Comparison of ENCODE assay signal across 7 mouse cellular contexts in genomic region chr12:81434778-81435177, GRCm38 (mm10). TPM values are rescaled to one million over a fixed set of nuclear protein-coding genes. Genes with fewer than 3 reads are reported as not detected.
DNase-seq lines count a peak whose midpoint lies in the region; ATAC-seq and TF ChIP-seq lines count a peak whose summit lies in the region.
"Not testable (repeated sequence)": the region's sequence is repeated elsewhere in the genome, so short reads cannot be mapped to it uniquely, and the experiment has no call there.

No protein-coding gene starts in this region.

- TF ChIP-seq CTCF in intestine, postnatal 0 days (IDR thresholded peaks at IDR 0.05; ENCODE audit: low read depth); kidney, adult 2 months (conservative IDR thresholded peaks at IDR 0.05; ENCODE audit: insufficient read depth, insufficient read length, low read depth, low read length); kidney, postnatal 0 days (IDR thresholded peaks at IDR 0.05; ENCODE audit: low read depth); liver, adult 2 months (IDR thresholded peaks at IDR 0.05; ENCODE audit: low read depth, low read length): not testable (repeated sequence)

- H3K4me2 ChIP-seq in intestine, postnatal 0 days (replicated peaks; ENCODE audit: low read depth); kidney, postnatal 0 days (ENCODE audit: low read length): not testable (repeated sequence)

- not testable (repeated sequence) for TF ChIP-seq POLR2A in kidney, adult 2 months (IDR thresholded peaks at IDR 0.05; ENCODE audit: low read depth, low read length); liver, adult 2 months (IDR thresholded peaks at IDR 0.05; ENCODE audit: extremely low read depth, insufficient read depth, low read length)

- not testable (repeated sequence) for H3K27ac ChIP-seq in intestine, postnatal 0 days (ENCODE audit: low read depth, low read length); kidney, adult 2 months (ENCODE audit: insufficient read depth, low read depth, low read length); kidney, postnatal 0 days; liver, adult 2 months (replicated peaks; ENCODE audit: insufficient read depth, low read depth, low read length)

- not testable (repeated sequence) for H3K9me3 ChIP-seq in intestine, postnatal 0 days (ENCODE audit: control insufficient read depth); kidney, postnatal 0 days (replicated peaks; ENCODE audit: low read length)

- H3K79me2 ChIP-seq in liver, adult 2 months (ENCODE audit: control insufficient read depth, insufficient read depth, low read length): not testable (repeated sequence)

- peak; percentile 70 for DNase-seq in adipocyte (ENCODE audit: low spot score)
- DNase-seq in adrenal gland, postnatal 14 days: peak; percentile 48
- peak; percentile 58 for DNase-seq in heart, adult 11 months
- peak; percentile 80 for DNase-seq in kidney, adult 2 months
- DNase-seq in kidney, postnatal 0 days (ENCODE audit: low spot score): peak; percentile 26
- DNase-seq in liver, adult 2 months (ENCODE audit: extremely low read depth, low read depth, low spot score): peak; percentile 94

- ATAC-seq in intestine, postnatal 0 days: peak; percentile 91
- ATAC-seq in kidney, postnatal 0 days (replicated peaks; ENCODE audit: low FRiP score, low read depth): not testable (repeated sequence)

- not testable (repeated sequence) for H3K9ac ChIP-seq in intestine, postnatal 0 days (ENCODE audit: low read depth, low read length); kidney, postnatal 0 days (ENCODE audit: low read depth, low read length); liver, adult 2 months (ENCODE audit: low read depth, low read length)

- not testable (repeated sequence) for H3K27me3 ChIP-seq in intestine, postnatal 0 days (replicated peaks; ENCODE audit: control insufficient read depth, insufficient read depth, low read length); kidney, adult 2 months (replicated peaks; ENCODE audit: control insufficient read depth, insufficient read depth, low read length); kidney, postnatal 0 days (ENCODE audit: insufficient read depth, low read length); liver, adult 2 months (ENCODE audit: control insufficient read depth, insufficient read depth, low read length)

- H3K36me3 ChIP-seq in intestine, postnatal 0 days (ENCODE audit: control insufficient read depth, insufficient read depth); kidney, adult 2 months (ENCODE audit: control insufficient read depth, insufficient read depth, low read length); kidney, postnatal 0 days (ENCODE audit: insufficient read depth, low read length); liver, adult 2 months (ENCODE audit: control insufficient read depth, insufficient read depth, low read length): not testable (repeated sequence)

- not testable (repeated sequence) for H3K4me1 ChIP-seq in intestine, postnatal 0 days (replicated peaks; ENCODE audit: control insufficient read depth, insufficient read depth, low read length); kidney, adult 2 months (ENCODE audit: control insufficient read depth, insufficient read depth, low read length); kidney, postnatal 0 days (replicated peaks; ENCODE audit: insufficient read depth, low read length); liver, adult 2 months (ENCODE audit: control insufficient read depth, insufficient read depth, low read length)

- 39% methylated on average over 2 of the region's 2 CpGs for WGBS in intestine, postnatal 0 days
- WGBS in kidney, adult 2 months: 57% methylated on average over 2 of the region's 2 CpGs
- 60% methylated on average over 2 of the region's 2 CpGs for WGBS in kidney, postnatal 0 days
- WGBS in liver, adult 2 months: 27% methylated on average over 2 of the region's 2 CpGs

- H3K4me3 ChIP-seq in intestine, postnatal 0 days (ENCODE audit: low read depth, low read length); kidney, adult 2 months (ENCODE audit: insufficient read depth, low read depth, low read length); kidney, postnatal 0 days (replicated peaks; ENCODE audit: low read depth, low read length); liver, adult 2 months (ENCODE audit: insufficient read depth, low read depth, low read length): not testable (repeated sequence)

RNA-seq across cellular contexts. Expression of gene Adam4, which starts 13.0 kb away (rescaled TPM):
- 1.4 and 1.7 TPM in 2 replicates for total RNA-seq in adrenal gland, postnatal 14 days (2021)
- 0.43 and 0.61 TPM in 2 replicates for polyA plus RNA-seq in intestine, postnatal 0 days (2015; fragmentation: Nextera tagmentation; extraction: Ambion mirVana)
- polyA plus RNA-seq in kidney, adult 2 months (2012; rRNA removed): 0.25 and 0.29 TPM in 2 replicates
- 0.24 TPM in 2 replicates for polyA plus RNA-seq in kidney, postnatal 0 days (2015; fragmentation: Nextera tagmentation; extraction: Ambion mirVana)
- 1.9 and 2.6 TPM in 2 replicates for total RNA-seq in liver, adult 2 months (2014; rRNA removed)
- polyA plus RNA-seq in liver, adult 2 months (2012; rRNA removed): 0.05 and 0.35 TPM in 2 replicates

RNA-seq across cellular contexts. Expression of gene Cox16, which starts 50.1 kb away (rescaled TPM):
- total RNA-seq in adrenal gland, postnatal 14 days (2021): 103 and 112 TPM in 2 replicates
- 187 and 206 TPM in 2 replicates for polyA plus RNA-seq in intestine, postnatal 0 days (2015; fragmentation: Nextera tagmentation; extraction: Ambion mirVana)
- 115 and 117 TPM in 2 replicates for polyA plus RNA-seq in kidney, adult 2 months (2012; rRNA removed)
- 193 and 226 TPM in 2 replicates for polyA plus RNA-seq in kidney, postnatal 0 days (2015; fragmentation: Nextera tagmentation; extraction: Ambion mirVana)
- total RNA-seq in liver, adult 2 months (2014; rRNA removed): 98.8 and 106 TPM in 2 replicates
- 101 and 114 TPM in 2 replicates for polyA plus RNA-seq in liver, adult 2 months (2012; rRNA removed)

RNA-seq across cellular contexts. Expression of gene Gm4787, which starts 55.5 kb away (rescaled TPM):
- 0.78 and 1.2 TPM in 2 replicates for total RNA-seq in adrenal gland, postnatal 14 days (2021)
- polyA plus RNA-seq in intestine, postnatal 0 days (2015; fragmentation: Nextera tagmentation; extraction: Ambion mirVana): 0.13 and 0.30 TPM in 2 replicates
- 0.31 and 0.35 TPM in 2 replicates for polyA plus RNA-seq in kidney, adult 2 months (2012; rRNA removed)
- 0.18 and 0.22 TPM in 2 replicates for polyA plus RNA-seq in kidney, postnatal 0 days (2015; fragmentation: Nextera tagmentation; extraction: Ambion mirVana)
- total RNA-seq in liver, adult 2 months (2014; rRNA removed): 2.3 and 2.5 TPM in 2 replicates
- polyA plus RNA-seq in liver, adult 2 months (2012; rRNA removed): 0.11 and 0.18 TPM in 2 replicates

Comparison
In these comparisons a context has a peak if more than half of its experiments do, and no peak if none do; other contexts are left out.
1. DNase-seq: peak in every context shown above with its lines; median percentile 94 in liver, adult 2 months; 80 in kidney, adult 2 months; 70 in adipocyte; 58 in heart, adult 11 months; 48 in adrenal gland, postnatal 14 days; 26 in kidney, postnatal 0 days.